Mouse (Mus musculus) gastrocnemius, postnatal 4 days (tissue): ENCODE results near the gene Nfatc2. TPM values are rescaled to one million over a fixed set of nuclear protein-coding genes. Genes with fewer than 3 reads are reported as not detected.

Experiments
- DNase-seq, 2 experiments: peaks; one replicate each; pipeline ENCODE4 v3.0.0; 2021 to 2022; ENCODE audit warnings: low spot score in 2 of 2, mixed read lengths in 2 of 2
- total RNA-seq, 2 experiments: library from RNA; stranded (reverse); gene quantifications; 2 replicates each; pipeline ENCODE4 v1.2.3; 2021

Gene Nfatc2
- total RNA-seq, 2 experiments from 2014 or later: 23.5 to 24.7 TPM

- DNase-seq: no peak
Observed at GRCm38 (mm10) chr2:168503735-168504134, 97.7 kb downstream of the Nfatc2 start.

GRCm38 (mm10) chr2:168500750-168501149 is 100.7 kb downstream of the Nfatc2 start:
- no peak for DNase-seq

GRCm38 (mm10) chr2:168500244-168500643 is 101.2 kb downstream of the Nfatc2 start:
- no peak for DNase-seq

GRCm38 (mm10) chr2:168491791-168492190 is 109.7 kb downstream of the Nfatc2 start:
- no peak for DNase-seq

- DNase-seq: no peak
Observed at GRCm38 (mm10) chr2:168489953-168490352, 111.5 kb downstream of the Nfatc2 start.

GRCm38 (mm10) chr2:168488158-168488925 is 113.1 kb downstream of the Nfatc2 start:
- no peak for DNase-seq

GRCm38 (mm10) chr2:168481121-168481520 is 120.3 kb downstream of the Nfatc2 start:
- no peak for DNase-seq

GRCm38 (mm10) chr2:168480692-168481091 is 120.8 kb downstream of the Nfatc2 start:
- no peak for DNase-seq

GRCm38 (mm10) chr2:168479930-168480329 is 121.5 kb downstream of the Nfatc2 start:
- DNase-seq: no peak

- DNase-seq: no peak
Observed at GRCm38 (mm10) chr2:168478431-168478830, 123.0 kb downstream of the Nfatc2 start.

- no peak for DNase-seq
Observed at GRCm38 (mm10) chr2:168473496-168473895, 128.0 kb downstream of the Nfatc2 start.

GRCm38 (mm10) chr2:168472899-168473298 is 128.6 kb downstream of the Nfatc2 start:
- peak; percentile 35 to 57 for DNase-seq

- DNase-seq: peak; percentile 48 to 78
Observed at GRCm38 (mm10) chr2:168469032-168469431, 132.4 kb downstream of the Nfatc2 start.

GRCm38 (mm10) chr2:168467166-168467565 is 134.3 kb downstream of the Nfatc2 start:
- DNase-seq: no peak

GRCm38 (mm10) chr2:168466066-168466465 is 135.4 kb downstream of the Nfatc2 start:
- peak; percentile 27 to 47 for DNase-seq

GRCm38 (mm10) chr2:168465646-168466045 is 135.8 kb downstream of the Nfatc2 start:
- DNase-seq: peak in 1 of 2 experiments; percentile 47

GRCm38 (mm10) chr2:168461865-168462264 is 139.6 kb downstream of the Nfatc2 start:
- no peak for DNase-seq

GRCm38 (mm10) chr2:168459627-168460026 is 141.8 kb downstream of the Nfatc2 start:
- no peak for DNase-seq

GRCm38 (mm10) chr2:168458583-168458982 is 142.9 kb downstream of the Nfatc2 start:
- no peak for DNase-seq

GRCm38 (mm10) chr2:168451714-168452708 is 149.4 kb downstream of the Nfatc2 start:
- DNase-seq: peak in 1 of 2 experiments; percentile 45

- DNase-seq: no peak
Observed at GRCm38 (mm10) chr2:168450977-168451376, 150.5 kb downstream of the Nfatc2 start.

- no peak for DNase-seq
Observed at GRCm38 (mm10) chr2:168448054-168448453, 153.4 kb downstream of the Nfatc2 start.
